Mouse (Mus musculus): ENCODE measurements around the gene Cacna1c.

Gene Cacna1c

DNA sequence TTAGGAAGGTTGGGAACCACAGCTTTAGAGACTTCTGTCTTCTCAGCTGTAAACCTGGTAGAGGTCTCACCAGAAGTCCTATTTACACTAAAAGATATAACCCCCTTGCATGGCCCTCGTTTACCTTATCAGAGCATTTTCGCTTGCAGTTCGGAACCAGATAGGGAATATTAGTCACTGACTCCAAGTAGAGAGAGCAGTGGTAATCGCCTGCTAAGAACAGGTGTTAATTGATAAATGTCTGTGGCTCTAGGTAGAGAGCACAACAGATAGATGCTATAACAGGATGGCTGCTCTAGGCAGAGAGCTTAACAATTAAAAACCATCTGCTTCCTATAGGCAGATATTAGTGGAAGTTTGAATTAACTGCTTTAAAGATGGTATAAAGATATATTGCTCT is 657.6 kb downstream of the Cacna1c start:
- no peak for DNase-seq
